Mouse (Mus musculus) thymus, postnatal 36 days (tissue): ENCODE measurements around the gene Klf7.

Experiments used
- DNase-seq, 2 experiments: peaks; one replicate each; pipeline ENCODE4 v3.0.0; 2022; ENCODE audit warnings: mixed read lengths in 2 of 2

Klf7 gene

DNA sequence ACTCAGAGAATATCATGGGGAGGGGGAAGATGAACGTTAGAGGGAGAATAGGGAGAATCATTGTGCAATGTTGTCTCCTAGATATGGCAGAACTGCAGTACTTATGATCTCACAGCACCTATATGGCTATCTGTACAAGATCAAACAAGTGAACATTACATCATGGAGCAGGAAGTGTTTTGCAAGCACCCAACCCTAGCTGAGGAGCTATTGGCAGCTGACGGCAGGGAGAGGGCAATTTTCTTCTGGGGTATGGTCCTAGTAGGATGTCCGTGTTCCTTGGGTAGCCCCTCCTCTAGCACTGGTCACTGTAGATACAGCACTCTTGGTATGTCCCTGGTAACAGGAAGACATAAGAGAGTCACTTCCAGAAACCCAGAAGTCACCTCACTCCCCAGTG lies 17.4 kb downstream of the Klf7 start:
- DNase-seq = no peak

DNA sequence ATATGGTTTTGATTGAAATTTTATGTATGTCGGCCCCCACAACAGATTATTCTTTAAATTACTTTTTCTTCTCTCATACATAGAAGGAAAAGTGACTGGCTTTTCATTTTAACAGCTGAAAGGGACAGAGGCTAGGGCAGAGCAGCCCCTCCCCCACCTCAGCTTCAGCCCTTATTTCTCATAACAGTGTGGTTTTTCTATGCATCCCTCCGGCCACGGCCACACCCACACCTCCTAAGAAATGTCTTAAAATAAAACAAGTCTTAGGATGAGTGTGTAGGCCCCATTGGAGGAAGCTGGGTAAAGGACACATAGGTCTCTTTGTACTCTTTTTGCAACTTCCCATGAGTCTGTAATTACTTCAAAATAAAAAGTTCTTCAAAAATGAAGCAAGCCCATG lies 20.8 kb downstream of the Klf7 start:
- DNase-seq = no peak

DNA sequence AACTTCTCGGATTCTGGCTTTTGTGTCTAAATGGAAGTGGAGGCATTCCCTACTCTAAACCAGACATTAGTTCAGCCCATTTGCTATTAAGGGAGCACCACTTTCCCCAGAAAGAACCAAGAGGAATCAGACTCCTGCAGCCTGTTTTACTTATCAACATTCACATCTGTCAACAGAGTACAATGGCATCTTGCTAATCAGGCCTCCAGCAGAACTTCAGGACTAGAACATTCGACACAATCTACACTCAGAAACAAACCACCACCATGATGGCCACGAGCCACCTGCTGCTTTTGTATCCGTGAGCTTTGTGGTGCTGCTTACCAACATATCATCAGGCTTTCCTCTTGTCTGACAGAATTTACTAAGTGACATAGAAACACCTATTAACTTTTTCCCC lies 23.3 kb downstream of the Klf7 start:
- no peak for DNase-seq

DNA sequence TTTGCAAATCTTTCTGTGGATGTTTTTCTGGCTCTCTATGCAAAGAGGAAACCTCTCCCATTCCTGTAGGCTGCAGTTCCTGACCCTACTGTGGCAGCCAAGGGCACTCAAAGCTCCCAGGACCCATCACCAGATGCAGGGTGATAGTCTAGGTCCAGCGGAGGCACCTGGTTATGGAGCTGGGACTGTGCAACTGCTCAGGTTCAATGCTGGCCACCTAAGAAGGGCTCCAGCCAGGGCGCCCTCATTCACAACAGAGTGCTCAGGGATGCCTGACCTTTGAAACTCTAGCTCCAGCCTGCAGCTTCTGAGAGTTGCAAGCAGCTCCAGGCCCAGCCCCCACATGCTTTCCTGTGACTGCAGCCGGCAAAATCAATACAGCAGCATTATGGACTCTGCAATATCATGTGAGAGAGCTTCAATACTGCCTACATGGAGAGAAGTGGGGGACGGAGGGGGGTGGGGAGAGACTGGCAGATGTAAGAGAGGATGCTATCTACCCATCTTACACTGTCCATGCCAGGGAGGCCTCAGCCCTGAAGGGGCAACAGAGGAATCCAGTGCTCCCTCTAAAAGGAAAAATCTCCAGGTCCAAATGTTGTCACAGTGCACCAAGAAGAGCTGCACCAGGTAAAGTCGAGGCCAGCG lies 24.3 kb downstream of the Klf7 start:
- DNase-seq = no peak

- no peak for DNase-seq
Measured at GRCm38 (mm10) chr1:64093018-64093417, 29.1 kb downstream of the Klf7 start.

DNA sequence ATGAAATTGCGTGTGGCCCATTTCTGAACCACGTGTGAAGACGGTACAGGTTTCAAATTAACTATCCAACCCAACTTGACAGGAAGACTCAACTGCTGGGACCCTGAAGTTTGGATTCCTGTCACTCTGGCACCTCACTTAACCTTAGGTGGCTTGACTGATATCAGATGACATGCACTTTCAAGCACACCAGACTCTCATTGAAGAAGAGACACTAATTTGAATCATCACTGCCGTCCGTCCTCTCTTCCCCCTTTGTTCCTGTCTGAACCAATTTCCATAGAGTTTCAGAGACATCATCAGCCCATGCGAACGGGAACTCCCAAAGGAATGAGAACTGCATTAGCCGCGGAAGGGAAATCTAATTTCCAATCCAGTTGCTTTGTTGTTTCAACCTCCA lies 30.5 kb downstream of the Klf7 start:
- DNase-seq = no peak

DNA sequence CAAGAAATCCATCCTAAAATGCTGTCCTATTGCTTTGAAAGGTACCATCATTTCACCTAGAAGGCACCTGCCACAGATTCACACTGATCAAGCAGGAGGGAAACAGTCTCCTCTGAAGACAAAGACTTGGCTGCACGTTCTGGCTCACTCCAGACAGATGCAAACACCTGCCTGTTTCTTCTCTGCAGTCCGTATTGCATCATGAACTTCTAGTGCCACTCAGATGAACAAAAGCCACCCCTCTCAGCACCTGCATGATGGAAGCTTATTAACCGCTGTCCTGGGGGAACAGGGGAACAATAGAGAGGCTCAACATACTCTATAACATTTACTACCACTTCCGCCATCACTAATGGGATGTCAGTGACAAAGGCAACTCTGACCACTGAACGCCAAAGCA lies 31.5 kb downstream of the Klf7 start:
- DNase-seq = peak; percentile 39 to 54

GRCm38 (mm10) chr1:64089691-64090090 lies 32.4 kb downstream of the Klf7 start:
- no peak for DNase-seq

DNA sequence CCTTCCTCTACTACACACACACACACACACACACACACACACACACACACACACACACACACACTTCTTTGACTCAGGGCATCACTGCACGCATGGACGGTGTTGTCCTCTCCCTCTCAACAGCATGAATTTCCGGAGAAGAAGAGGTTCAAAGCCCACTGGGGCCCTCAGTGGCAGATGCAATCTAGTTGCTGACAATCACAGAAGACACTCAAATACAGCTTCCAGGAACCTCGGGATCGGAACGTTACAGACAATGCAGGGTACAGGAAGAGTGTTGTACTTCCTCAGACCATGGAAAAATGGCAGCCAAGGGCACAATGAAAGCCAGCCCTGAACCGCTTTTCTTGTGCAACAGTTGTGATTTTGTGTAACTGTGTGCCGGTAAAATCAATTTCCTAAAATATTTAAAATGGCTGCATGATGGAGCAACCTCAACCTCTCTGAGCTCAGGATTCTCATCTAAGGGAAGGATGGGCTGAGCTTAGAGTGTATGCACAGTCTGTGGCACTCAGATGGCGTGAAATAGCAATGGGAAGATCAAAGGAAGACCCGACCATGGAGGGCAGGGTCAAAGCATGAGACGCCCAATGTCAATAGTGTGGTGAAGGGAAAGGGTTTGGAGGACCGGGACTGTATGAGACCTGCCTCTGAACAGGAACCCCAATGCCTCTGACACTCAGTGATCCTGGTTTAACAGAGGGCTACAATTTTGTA lies 33.3 kb downstream of the Klf7 start:
- DNase-seq = peak in 1 of 2 experiments; percentile 32

DNA sequence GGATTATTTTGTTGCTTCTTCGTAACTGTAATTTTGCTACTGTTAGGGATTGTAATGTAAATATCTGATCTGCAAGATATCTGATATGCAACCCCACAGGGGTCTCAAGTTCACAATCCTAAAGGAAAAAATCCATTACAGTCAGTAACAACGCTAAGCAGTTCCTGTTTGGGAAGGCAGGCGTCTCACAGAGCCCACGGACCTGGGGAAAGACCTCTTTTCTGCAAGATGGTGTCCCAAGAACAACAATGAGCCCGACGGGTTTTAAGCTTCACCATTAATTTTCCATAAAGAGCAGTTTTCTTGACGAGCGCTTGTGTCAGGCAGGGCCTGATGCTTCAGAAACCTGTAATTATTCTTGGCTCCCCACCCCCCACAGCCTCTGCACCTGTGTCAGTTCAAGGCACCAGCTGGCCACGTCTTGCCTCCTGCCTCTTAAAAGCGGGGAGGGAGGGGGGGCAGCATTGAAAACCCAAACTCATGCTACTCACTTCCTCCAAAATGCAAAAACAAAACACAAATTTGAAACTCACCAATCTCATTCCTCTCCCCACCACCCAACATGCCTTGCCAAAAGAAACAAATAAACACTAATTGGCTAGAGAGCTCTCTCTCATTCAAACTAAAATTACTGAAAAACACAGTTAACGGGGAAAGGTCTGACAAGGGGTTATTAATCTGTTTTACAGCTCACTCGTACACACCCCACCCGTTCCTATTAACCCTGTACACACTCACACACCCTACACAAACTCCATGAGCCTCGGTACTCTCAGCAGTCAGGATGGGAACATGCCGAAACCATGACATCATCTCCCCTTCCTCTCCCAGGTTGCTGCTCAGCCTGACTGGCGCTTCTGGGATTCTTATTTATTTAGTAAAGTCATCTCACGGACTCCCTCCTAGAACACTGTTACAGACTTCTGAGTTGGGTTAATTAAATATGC lies 34.2 kb downstream of the Klf7 start:
- peak; percentile 80 to 88 for DNase-seq

DNA sequence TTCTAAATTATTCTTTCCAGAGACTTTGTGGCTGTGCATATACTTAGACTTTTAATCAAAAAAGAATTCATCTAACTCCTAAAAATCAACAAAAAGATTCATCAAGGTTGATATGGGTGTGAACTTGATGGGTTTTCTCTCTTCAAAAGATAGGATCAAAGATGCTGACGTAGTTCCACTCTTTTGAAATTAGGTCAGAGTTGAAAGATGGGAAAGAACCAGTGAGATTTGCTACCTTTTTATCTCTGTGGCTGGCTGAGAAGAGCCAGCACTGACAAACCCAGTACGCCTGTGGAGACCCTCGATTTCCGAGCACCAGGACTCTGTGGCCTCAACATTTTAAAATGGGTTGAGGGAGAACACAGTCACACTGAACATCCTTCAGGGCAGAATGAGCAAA lies 36.2 kb downstream of the Klf7 start:
- DNase-seq = peak in 1 of 2 experiments; percentile 17

- no peak for DNase-seq
Measured at GRCm38 (mm10) chr1:64085361-64085760, 36.7 kb downstream of the Klf7 start.

DNA sequence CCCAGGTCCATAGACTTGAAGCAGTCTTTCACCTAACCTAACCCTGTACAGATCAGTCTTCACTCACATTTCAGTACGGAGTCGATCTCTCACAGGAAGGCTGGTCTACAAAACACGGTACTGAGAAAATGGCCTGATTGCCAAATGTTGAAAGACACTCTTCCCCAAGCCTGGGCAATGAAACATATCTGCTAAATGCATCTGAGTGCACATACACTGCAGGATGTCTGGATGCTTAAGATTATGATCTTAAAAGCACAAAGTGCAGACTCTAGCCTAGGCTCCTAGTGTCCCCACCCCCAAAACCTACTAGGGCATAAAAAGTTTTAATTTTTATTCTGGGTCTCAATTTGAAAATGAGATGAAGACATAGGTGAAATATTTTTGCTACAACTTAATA lies 37.4 kb downstream of the Klf7 start:
- peak in 1 of 2 experiments; percentile 22 for DNase-seq

- no peak for DNase-seq
Measured at GRCm38 (mm10) chr1:64081791-64082190, 40.3 kb downstream of the Klf7 start.

DNA sequence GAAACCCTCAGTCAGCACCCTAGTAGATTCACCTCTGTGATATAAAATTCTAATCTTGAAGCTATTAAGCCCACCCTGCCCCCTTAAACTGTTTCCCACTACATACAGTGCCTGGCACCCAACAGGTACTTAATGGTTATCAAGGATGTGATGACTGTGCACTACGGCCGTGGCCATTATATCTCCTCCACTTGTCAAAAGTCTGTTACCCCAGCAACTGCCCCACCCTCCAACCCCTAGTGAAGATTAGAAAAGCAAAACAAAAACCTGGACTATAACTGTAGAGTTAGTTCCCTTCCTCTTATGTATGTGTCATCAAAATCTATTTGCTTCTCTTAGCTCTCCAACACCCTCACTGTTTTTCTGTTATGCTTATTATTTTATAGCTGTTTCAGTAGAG lies 40.9 kb downstream of the Klf7 start:
- no peak for DNase-seq

DNA sequence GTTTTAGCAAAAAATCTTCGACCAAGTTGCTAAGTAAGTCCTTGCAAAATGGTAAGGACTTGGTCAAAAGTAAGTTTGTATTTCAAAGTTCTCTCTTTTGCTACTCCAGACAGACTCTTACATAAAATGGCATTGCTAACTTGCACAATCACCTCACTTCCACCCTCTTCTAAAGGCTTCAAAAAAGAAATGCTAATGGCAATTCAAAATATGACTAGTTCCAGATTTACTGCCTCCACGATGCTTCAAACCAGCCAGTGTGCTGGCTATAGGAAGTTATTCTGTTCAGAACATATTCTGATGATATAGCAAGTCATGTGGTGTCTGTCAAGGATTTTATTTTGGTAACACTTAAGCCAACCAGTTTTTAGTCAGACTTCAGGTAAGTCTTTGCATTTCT lies 41.8 kb downstream of the Klf7 start:
- DNase-seq = no peak

DNA sequence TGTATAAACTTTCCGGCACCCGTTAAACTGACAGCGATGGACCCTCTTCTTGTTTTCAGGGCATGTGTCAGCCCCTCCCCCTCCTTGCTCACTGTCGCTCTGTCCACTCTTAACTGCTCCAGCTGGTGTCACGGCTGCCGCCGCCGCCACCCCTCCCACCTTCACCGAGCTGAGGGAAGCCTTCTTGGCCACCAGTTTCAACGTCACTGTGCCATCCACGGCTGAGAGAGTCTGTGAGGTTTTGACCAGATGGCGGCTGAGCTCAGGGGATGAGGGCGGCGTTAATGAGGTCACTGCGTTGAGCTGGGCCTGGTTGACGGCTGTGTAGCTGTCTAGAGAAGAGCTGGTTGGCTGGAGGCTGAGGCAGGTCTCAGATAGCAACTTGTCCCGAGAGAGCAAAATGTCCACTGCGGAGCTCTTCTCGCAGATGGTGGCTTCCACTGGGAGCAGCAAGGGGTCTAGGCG lies 43.3 kb downstream of the Klf7 start:
- peak in 1 of 2 experiments; percentile 25 for DNase-seq

- no peak for DNase-seq
Measured at GRCm38 (mm10) chr1:64078011-64078746, 43.9 kb downstream of the Klf7 start.

DNA sequence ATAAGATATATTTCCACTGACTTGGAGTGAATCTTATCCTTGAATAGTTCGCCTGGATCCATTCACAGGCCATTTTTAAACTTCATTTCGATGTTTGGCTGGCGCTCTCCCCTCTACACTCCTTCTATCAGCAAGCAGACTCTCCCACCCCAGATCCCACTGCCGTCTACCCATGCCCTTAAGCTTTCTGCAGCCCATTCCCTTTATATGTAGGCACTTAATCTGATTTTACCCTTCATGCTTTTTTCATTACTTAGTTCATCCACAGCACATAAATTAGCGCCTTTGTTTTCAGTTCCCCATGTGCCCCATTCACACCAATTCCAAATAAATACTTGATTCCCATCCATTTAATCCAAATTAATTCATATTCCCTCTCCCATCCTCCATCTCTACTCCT lies 48.0 kb downstream of the Klf7 start:
- no peak for DNase-seq

DNA sequence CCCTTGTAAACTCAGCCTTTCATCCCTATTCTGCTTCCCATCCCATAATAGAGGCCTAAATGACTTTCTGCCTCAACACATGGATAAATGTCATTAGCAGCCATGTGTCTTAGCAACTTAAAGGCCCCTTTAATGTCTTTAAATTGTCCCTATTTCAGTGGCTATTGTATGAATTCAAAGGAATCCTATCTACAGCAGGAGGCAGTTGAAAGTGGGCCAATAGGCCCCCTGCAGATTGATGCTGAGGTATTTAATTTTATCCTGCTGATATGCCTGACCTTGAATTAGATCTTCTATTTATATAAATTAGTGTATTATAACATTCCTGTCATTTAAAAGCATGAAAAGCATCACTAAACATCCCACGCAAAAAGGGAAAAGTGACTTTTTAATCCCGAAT lies 51.1 kb downstream of the Klf7 start:
- no peak for DNase-seq

- no peak for DNase-seq
Measured at GRCm38 (mm10) chr1:64066320-64067254, 55.5 kb downstream of the Klf7 start.

DNA sequence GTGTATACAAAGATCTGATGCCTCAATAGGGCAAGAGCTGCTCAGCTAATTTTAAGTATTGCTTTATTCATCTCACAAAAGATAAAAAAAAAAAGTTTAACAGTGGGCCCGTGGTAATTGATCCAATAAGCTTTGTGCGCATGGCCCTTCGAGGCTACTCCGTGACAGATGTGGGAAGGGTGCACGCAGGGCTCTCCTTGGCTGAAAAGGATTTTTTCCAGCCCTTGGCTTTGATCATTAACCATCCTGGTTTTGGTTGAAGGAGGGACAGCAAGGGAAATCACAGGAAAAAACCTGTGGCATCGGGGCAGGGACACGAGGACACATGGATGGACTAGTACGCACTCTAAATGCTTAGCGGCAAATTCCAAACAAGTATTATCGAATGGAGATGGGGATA lies 60.6 kb downstream of the Klf7 start:
- DNase-seq = no peak
